Mouse (Mus musculus): ENCODE data around the gene Traip.
A peak's percentile ranks its signal among the peaks of the same experiment; 100 is the strongest.

- TF ChIP-seq EP300 (IDR thresholded peaks at IDR 0.05) (no peak), CTCF (IDR thresholded peaks at IDR 0.05) (peak; percentile 97)
These were observed 45.2 kb upstream of the Traip start for GRCm38 (mm10) chr9:107904726-107905125.
